Mouse (Mus musculus) thymus, adult 2 months (tissue): Measurements from ENCODE around the gene Ppp3cb.

Source experiments
- CTCF ChIP-seq: fragments of 200-500 bp; IDR thresholded peaks from 2 replicates; pipeline ENCODE4 v1.5.1; 2012; ENCODE audit warnings: mild to moderate bottlenecking, control low read depth, low read length, moderate library complexity, borderline replicate concordance; ENCODE audit not compliant: control insufficient read depth, poor library complexity, insufficient read depth; ENCODE audit errors: extremely low read depth
- POLR2A ChIP-seq: fragments of 200-500 bp; IDR thresholded peaks from 2 replicates; pipeline ENCODE4 v1.6.1; 2012; ENCODE audit warnings: mild to moderate bottlenecking, low read length, control low read depth, moderate library complexity; ENCODE audit not compliant: control insufficient read depth, poor library complexity, insufficient read depth; ENCODE audit errors: extremely low read depth

GRCm38 (mm10) chr14:20452929-20453328 lies 93.4 kb downstream of the Ppp3cb start:
- TF ChIP-seq CTCF = no peak
- TF ChIP-seq POLR2A = no peak
